Comparison of ENCODE assay signal across 8 mouse cellular contexts in genomic region chr6:115676452-115677128, GRCm38 (mm10). TPM values are rescaled to one million over a fixed set of nuclear protein-coding genes. Genes with fewer than 3 reads are reported as not detected.
DNase-seq lines count a peak whose midpoint lies in the region; ATAC-seq lines count a peak whose summit lies in the region.

Raf1 (minus strand) TSS chr6:115676635.

- H3K9ac ChIP-seq in forebrain, embryonic 11.5 days (ENCODE audit: low read length): peak within 1 kb of the TSS; percentile 100
- H3K9ac ChIP-seq in heart, embryonic 16.5 days (ENCODE audit: low read length): peak within 1 kb of the TSS; percentile 100
- H3K9ac ChIP-seq in liver, embryonic 15.5 days: peak within 1 kb of the TSS; percentile 90
- H3K9ac ChIP-seq in neural tube, embryonic 12.5 days: peak within 1 kb of the TSS; percentile 99

- peak; percentile 98 for ATAC-seq in forebrain, embryonic 11.5 days (replicated peaks; ENCODE audit: low FRiP score)
- peak; percentile 99 for ATAC-seq in heart, embryonic 16.5 days (replicated peaks; ENCODE audit: extremely low read depth, insufficient read depth, low FRiP score)
- ATAC-seq in liver, embryonic 15.5 days (ENCODE audit: insufficient read depth): peak; percentile 99
- ATAC-seq in neural tube, embryonic 12.5 days (ENCODE audit: low FRiP score, low read depth): peak; percentile 98

- H3K9me3 ChIP-seq in forebrain, embryonic 11.5 days (ENCODE audit: control insufficient read depth, low read length): no peaks in the 10 kb centered on the region
- no peaks in the 10 kb centered on the region for H3K9me3 ChIP-seq in heart, embryonic 16.5 days (replicated peaks; ENCODE audit: control insufficient read depth, low read length)
- H3K9me3 ChIP-seq in liver, embryonic 15.5 days (replicated peaks): no peaks in the 10 kb centered on the region
- no peaks in the 10 kb centered on the region for H3K9me3 ChIP-seq in neural tube, embryonic 12.5 days

- no peaks in the 10 kb centered on the region for H3K36me3 ChIP-seq in forebrain, embryonic 11.5 days (ENCODE audit: control insufficient read depth, insufficient read depth, low read length)
- no peaks in the 10 kb centered on the region for H3K36me3 ChIP-seq in heart, embryonic 16.5 days (ENCODE audit: control insufficient read depth, insufficient read depth)
- H3K36me3 ChIP-seq in liver, embryonic 15.5 days (replicated peaks): 0 out of 2 replicates have a peak, but pooled peaks cover 4% of the 10 kb centered on the region
- no peaks in the 10 kb centered on the region for H3K36me3 ChIP-seq in neural tube, embryonic 12.5 days

- H3K27ac ChIP-seq in forebrain, embryonic 11.5 days (ENCODE audit: low read depth, low read length): peak within 1 kb of the TSS; percentile 96
- H3K27ac ChIP-seq in heart, embryonic 16.5 days (ENCODE audit: low read length): peak within 1 kb of the TSS; percentile 100
- H3K27ac ChIP-seq in liver, embryonic 15.5 days (replicated peaks): peak within 1 kb of the TSS; percentile 95
- H3K27ac ChIP-seq in neural tube, embryonic 12.5 days: peak within 1 kb of the TSS; percentile 92

- 1% methylated on average over 51 of the region's 51 CpGs for WGBS in forebrain, embryonic 11.5 days
- under 1% methylated on average over 51 of the region's 51 CpGs for WGBS in heart, embryonic 16.5 days
- WGBS in liver, embryonic 15.5 days (ENCODE audit: insufficient replicate concordance): under 1% methylated on average over 51 of the region's 51 CpGs
- under 1% methylated on average over 51 of the region's 51 CpGs for whole genome bisulfite sequencing in neural tube, embryonic 12.5 days

- H3K27me3 ChIP-seq in forebrain, embryonic 11.5 days (ENCODE audit: control insufficient read depth, insufficient read depth, low read length): no peaks in the 10 kb centered on the region
- H3K27me3 ChIP-seq in heart, embryonic 16.5 days (ENCODE audit: control insufficient read depth, insufficient read depth, low read length): no peaks in the 10 kb centered on the region
- H3K27me3 ChIP-seq in liver, embryonic 15.5 days: no peaks in the 10 kb centered on the region
- no peaks in the 10 kb centered on the region for H3K27me3 ChIP-seq in neural tube, embryonic 12.5 days (replicated peaks)

- H3K4me1 ChIP-seq in forebrain, embryonic 11.5 days (replicated peaks; ENCODE audit: control insufficient read depth, insufficient read depth, low read length): peaks cover 5% of the 10 kb centered on the region
- H3K4me1 ChIP-seq in heart, embryonic 16.5 days (ENCODE audit: control insufficient read depth, insufficient read depth, low read length): peaks cover 20% of the 10 kb centered on the region
- peaks cover 41% of the 10 kb centered on the region for H3K4me1 ChIP-seq in liver, embryonic 15.5 days (replicated peaks)
- H3K4me1 ChIP-seq in neural tube, embryonic 12.5 days: peaks cover 12% of the 10 kb centered on the region

- H3K4me2 ChIP-seq in forebrain, embryonic 11.5 days (ENCODE audit: low read depth, low read length, severe bottlenecking): peak within 1 kb of the TSS; percentile 81
- H3K4me2 ChIP-seq in heart, embryonic 16.5 days (ENCODE audit: low read depth, low read length): peak within 1 kb of the TSS; percentile 76
- peak within 1 kb of the TSS; percentile 84 for H3K4me2 ChIP-seq in liver, embryonic 15.5 days
- H3K4me2 ChIP-seq in neural tube, embryonic 12.5 days (replicated peaks): peak within 1 kb of the TSS; percentile 80

- peak within 1 kb of the TSS; percentile 96 for H3K4me3 ChIP-seq in forebrain, embryonic 11.5 days (ENCODE audit: low read depth, low read length)
- H3K4me3 ChIP-seq in heart, embryonic 16.5 days (ENCODE audit: low read length): peak within 1 kb of the TSS; percentile 95
- H3K4me3 ChIP-seq in liver, embryonic 15.5 days (replicated peaks): peak within 1 kb of the TSS; percentile 85
- peak within 1 kb of the TSS; percentile 97 for H3K4me3 ChIP-seq in neural tube, embryonic 12.5 days

- DNase-seq in CD8-positive naive resting alpha-beta T cell, adult 2 months (ENCODE audit: low read depth in 2 of 2, low spot score in 2 of 2): peak; percentile 95 to 96
- DNase-seq in c-Kit-positive CD71-negative TER-119-negative erythroid progenitor cells, embryonic 14.5 days (ENCODE audit: low read depth): peak; percentile 92
- DNase-seq in forebrain, embryonic 11.5 days (ENCODE audit: low spot score): peak; percentile 98
- peak; percentile 99 for DNase-seq in kidney, postnatal 36 days
- DNase-seq in telencephalon, adult 2 months (ENCODE audit: low read depth, low spot score): peak; percentile 95

RNA-seq across cellular contexts. Expression of gene Raf1, which starts in this region (rescaled TPM):
- 153 and 175 TPM in 2 replicates for polyA plus RNA-seq in forebrain, embryonic 11.5 days (2014; fragmentation: Nextera tagmentation; extraction: Ambion mirVana)
- polyA plus RNA-seq in heart, embryonic 16.5 days (2015; fragmentation: Nextera tagmentation; extraction: Ambion mirVana): 103 and 104 TPM in 2 replicates
- 36.1 and 38.6 TPM in 2 replicates for polyA plus RNA-seq in liver, embryonic 15.5 days (2015; fragmentation: Nextera tagmentation; extraction: Ambion mirVana)
- polyA plus RNA-seq in neural tube, embryonic 12.5 days (2016; fragmentation: Nextera tagmentation; extraction: Ambion mirVana): 158 and 173 TPM in 2 replicates

Comparison
In these comparisons a context has a peak if more than half of its experiments do, and no peak if none do; other contexts are left out.
1. Peak in every context shown above with its lines: DNase-seq, ATAC-seq, H3K4me3 ChIP-seq and H3K27ac ChIP-seq.